Mouse (Mus musculus): ENCODE data around the gene Slc26a1.

Gene Slc26a1

DNA sequence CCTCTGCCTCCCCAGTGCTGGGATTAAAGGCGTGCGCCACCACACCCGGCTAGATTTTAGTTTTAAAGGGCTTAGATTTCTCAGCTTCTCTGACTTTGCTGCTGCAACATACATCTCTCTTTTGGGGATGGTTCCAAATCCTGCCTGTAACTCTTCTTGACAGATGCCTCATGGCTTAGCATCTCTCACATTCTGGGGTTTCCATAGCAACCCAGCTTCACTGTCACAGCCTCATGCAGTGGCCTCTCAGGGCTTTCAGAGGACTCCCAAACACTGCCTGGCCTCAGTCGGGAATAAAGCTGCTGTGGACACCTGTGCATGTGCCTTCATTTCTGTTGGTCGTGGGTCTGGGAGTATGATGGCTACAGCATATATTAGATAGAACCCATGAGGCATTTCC is 13.7 kb upstream of the Slc26a1 start:
- no peak for DNase-seq

DNA sequence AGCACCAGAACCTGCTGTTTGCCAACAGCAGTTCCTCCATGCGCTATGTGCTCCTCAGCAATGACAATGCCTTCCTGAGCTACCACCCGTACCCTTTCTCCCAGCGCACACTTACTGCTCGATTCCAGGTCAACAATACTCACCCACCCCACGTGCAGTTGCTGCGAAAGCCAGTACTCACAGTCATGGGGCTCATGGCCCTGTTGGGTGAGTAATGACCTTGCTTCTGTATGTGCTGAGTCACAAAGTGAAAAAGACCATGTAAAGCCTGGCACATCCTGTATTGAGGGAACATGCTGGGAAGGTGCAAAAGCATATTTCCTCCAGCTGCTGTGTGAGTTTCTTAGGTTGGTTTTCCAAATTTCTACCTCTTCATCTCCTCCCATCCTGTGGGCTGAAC is 5.5 kb upstream of the Slc26a1 start:
- no peak for DNase-seq

DNA sequence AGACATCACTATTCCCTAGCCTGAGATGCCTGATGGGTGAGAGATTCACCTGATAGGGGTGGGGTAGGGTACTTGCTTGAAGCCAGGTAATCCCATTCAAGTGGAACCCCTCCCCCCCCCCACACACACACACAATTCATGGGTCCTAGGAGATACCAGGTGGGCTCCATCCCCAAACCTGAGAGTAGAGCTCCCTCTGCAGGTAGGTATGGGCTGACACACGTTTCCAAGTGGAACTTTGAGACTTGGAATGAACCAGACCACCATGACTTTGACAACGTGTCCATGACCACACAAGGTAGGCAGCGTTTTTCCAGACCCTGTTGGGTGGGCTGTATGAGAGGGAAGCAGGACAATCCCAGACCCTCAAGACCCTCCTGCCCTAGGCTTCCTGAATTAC is 4.5 kb upstream of the Slc26a1 start:
- no peak for DNase-seq

- DNase-seq: no peak
These were observed 3.0 kb upstream of the Slc26a1 start for GRCm38 (mm10) chr5:108678296-108678854.

- peak; percentile 84 for DNase-seq
These were observed 2.4 kb upstream of the Slc26a1 start for GRCm38 (mm10) chr5:108677605-108678295.

GRCm38 (mm10) chr5:108676772-108677498 is 1.6 kb upstream of the Slc26a1 start:
- DNase-seq: no peak

DNA sequence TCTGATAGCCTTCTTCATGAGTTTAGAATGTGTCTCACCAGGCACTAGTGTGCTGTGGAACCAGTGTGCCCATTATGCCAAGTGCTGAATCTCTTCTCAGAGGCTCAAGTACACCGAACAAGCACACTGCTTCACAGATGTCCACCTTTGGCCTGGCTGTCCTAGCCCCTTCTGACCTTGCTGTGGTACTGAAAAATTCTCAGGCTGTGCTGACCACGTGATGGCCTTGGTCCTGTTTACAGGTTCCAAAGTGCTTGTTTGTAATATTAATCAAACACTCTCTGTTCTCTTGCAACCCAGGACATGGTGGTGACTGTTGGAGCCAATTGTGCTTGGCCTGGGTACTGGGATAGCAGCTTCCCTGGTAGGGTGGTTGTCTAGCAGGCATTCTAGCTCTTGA is 745 bp downstream of the Slc26a1 start:
- no peak for DNase-seq

DNA sequence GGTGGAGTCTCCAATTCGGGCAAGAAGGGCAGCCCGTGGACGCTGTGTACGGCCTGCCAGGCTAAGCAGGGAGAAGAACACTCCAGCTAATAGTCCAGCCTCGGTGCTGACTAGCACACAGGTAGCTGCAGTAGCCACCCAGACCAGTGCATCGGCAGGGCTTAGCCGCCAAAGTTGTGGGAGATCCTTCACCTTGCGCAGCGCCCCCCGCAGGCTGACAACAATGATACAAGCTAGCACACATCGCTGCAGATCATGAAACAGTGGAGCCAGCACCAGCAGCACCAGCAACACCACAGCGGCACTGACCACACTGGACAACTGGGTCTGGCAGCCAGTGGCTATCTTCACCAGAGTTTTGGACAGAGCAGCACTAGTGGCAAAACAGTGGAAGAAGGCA is 3.6 kb downstream of the Slc26a1 start:
- no peak for DNase-seq

DNA sequence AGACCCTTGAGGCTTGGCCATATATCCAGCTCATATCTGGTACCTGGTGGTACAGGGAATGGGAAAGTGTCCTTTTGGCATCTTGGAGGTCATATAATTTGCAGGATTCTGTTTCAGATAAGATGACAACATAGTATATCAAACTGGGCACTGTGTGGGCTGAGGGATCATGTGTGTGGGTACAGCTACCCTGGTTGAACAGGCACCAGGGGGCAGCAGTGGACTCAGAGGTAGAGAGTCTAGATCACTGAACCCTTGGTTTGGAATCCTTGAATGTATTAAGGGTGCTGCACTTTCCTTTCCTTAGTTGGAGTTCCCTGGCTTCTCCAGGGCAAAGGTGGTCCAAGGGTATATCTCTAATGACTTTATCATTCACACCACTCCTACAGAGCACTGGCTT is 4.6 kb downstream of the Slc26a1 start:
- DNase-seq: peak; percentile 59

DNA sequence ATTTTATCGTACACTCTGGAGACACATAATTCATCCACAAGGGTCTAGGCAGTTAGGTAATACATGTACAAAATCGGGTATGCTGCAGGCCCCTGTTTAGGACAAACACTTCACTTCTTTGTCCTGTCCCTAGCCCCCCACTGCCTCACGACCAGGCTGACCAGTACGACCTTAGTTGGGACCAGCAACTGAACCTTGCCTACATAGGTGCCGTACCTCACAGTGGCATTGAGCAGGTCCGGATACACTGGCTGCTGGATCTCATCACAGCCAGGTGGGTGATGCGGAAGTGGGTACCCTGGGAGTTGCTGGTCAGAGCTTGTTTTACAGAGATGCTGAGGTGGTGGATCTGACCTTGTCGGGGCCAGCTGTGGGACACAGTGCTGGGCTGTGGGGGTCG is 5.4 kb downstream of the Slc26a1 start:
- DNase-seq: no peak

DNA sequence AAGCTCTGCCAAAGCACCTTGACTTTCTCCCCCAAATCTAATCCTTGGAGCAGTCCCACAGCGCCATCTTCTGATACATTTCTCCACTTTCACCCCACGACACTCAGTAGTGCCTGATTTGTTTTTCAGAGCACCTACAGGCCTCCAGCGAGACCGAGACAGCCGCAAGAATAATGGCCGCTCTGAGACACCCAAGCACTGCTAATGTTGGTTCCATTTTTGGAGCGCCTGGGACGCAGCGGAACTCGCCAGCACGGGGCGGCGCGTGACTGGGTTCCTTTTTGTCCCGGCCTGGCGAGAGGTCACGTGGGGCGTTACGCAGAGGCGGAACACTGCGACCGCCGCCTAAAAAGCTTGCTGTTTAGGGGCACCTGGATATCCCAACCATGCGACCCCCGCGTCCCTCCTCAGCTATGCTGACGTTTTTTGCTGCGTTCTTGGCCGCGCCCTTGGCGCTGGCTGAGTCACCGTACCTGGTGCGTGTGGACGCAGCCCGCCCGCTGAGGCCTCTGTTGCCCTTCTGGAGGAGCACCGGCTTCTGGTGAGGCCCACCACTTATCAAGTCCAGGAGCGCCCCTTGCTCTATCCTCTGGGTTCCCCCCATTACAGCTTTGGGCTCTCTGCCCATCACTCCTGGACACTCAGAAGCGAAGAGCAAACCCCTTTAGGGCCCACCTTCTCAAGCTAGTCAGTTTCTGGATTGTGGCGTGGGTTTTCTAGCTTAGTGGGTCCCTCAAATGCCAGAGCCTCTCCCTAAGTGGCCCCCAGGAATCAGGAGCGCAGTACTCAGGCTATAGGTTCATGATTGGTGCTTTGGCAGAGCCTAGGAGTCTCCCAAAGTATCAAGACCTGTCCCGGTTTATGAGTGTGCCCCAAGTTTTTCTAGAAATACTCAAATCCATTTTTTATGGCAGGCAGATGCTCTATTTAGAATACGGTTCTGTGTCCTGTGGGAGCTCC is 6.1 kb downstream of the Slc26a1 start, which contains the start of gene Dgkq:
TSS of gene Dgkq (minus strand) at position 696 of the 960 bp plus-strand sequence.
- DNase-seq: peak; percentile 80

DNA sequence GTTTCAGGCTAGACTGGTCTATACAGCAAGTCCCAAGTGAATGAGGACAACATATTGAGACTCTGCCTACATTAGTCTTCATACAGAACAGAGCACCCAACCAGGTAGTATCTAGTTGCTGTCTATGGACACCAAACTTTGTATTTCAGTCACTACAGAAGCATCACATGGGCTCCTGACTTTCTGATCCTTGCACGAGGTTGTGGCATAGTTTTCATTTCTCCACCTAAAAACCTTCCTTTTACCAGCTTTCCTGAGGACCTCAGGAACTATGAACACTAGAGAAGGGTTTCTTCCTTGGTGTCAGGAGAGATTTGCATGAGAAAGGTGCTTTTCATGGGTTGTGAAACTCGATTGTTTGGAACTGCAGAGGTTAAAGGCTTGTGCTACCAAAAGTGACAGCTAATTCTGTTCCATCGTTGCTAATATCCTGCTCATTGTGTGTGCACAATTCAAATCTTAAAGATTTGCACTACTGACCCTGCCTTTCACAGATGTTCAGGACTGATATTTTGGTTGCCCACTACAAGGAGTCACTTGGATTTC is 6.9 kb downstream of the Slc26a1 start:
- no peak for DNase-seq

- no peak for DNase-seq
These were observed 8.0 kb downstream of the Slc26a1 start for GRCm38 (mm10) chr5:108667370-108667769.

- no peak for DNase-seq
These were observed 10.3 kb downstream of the Slc26a1 start for GRCm38 (mm10) chr5:108665066-108665465.

DNA sequence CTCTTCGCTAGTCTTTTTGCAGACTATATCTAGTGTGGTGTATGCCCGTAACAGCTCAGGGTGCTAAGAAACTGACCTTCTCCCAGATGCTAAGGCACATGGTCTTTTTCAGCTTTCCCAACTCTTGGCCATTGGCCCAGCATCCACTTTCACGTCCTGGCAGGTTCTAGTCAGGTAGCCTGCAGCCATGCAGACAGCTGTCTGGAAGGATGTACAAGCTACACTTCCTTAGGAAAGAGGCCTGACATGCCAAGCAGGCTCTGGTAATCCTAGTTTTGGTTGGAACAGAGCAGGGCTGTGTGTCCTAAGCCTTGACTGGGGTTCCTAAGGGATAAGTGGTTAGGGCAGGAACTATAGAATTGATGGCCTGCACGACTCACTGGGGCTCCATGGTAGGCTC is 12.6 kb downstream of the Slc26a1 start:
- DNase-seq: no peak

DNA sequence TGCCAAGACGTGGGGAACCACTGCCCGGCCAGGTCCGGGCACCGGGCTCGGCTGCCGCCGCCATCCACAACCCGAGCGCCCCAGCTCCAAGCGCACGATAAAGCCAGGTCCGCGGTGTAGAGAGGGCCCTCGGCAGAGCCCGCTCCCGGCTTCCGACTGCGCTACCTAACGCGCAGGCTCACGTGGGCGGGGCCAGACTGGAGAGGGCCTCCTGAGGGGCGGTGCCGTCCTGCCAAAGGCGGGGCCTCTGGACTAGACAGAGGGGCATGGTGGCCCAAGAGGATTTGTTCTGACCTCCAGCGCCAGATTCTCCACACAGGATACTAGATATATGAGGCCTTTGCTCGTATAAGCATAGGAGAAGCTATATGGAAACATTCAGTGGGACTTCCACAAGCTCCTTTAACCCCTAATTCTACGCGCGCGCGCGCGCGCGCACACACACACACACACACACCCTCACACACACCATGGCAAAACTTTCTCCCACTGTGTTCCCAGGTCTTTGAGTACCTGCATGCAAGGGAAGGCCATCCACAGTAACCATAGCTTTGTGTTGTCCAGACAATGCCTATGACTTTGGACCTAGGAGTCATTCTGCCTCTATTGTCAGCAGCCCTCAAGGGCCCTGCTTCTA is 14.6 kb downstream of the Slc26a1 start:
- peak; percentile 92 for DNase-seq

DNA sequence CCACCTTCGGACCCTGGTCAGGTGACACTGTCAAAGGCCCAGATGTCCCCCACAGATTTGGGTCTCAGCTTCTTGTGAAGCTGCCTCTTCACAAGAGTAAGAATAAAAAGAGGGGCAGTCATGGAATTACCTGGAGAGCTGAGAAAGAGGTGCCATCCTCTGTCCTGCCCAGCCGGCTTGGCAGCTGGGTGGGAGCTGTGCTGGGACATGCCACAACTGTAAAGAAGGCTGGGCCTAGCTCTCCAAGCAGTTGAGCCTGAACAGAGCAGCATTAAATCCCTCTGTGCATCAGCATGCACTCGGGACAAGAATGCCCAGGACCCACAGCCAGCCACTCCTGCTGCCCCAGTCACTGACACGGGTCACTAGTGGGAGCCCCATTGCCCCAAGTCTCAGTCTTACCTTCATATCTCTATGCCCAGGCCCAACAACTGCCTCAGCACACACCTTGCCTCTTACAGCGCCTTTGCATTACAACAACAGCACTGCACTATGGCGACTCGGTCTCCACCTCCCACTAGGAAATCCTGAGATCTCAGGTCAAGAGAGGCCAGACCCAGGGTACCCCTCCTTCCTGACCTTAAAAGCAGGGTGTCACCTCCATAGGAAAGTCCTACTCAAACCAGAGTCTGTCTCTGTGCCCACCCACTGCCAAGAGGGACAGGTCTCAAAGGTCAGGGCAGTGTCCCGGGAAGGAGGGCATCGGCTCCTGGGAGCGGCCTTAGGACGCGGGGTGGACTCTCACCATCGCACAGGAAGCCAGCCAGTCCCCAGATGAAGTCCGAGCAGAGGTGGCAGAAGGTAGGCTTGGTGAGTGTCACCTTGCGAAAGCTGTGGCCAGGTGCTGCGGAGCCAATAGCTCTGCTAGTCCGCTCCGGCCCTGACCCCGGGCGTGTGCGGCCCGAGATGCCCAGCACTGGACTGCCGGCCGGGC is 15.4 kb downstream of the Slc26a1 start, which contains the start of gene Idua:
TSS of gene Idua (plus strand) at position 634 of the 934 bp plus-strand sequence.
- peak; percentile 7 for DNase-seq

GRCm38 (mm10) chr5:108658611-108659010 is 16.8 kb downstream of the Slc26a1 start:
- DNase-seq: peak; percentile 2

- DNase-seq: peak; percentile 1
These were observed 18.0 kb downstream of the Slc26a1 start for GRCm38 (mm10) chr5:108657406-108657805.

- peak; percentile 5 for DNase-seq
These were observed 19.3 kb downstream of the Slc26a1 start for GRCm38 (mm10) chr5:108655891-108656650.
